Mouse (Mus musculus) olfactory bulb, adult 2 months (tissue): ENCODE data around the gene Hsf4. TPM values are rescaled to one million over a fixed set of nuclear protein-coding genes. Genes with fewer than 3 reads are reported as not detected.
A peak's percentile ranks its signal among the peaks of the same experiment; 100 is the strongest.

ENCODE experiments used
- H3K27ac ChIP-seq: fragments of 200-500 bp; 2 replicates; pipeline ENCODE4 v1.5.1; 2012; ENCODE audit warnings: low read depth, low read length; ENCODE audit not compliant: insufficient read depth
- H3K4me1 ChIP-seq: fragments of 200-500 bp; 2 replicates; pipeline ENCODE4 v1.6.1; 2012; ENCODE audit warnings: low read length; ENCODE audit not compliant: control insufficient read depth, insufficient read depth
- H3K4me3 ChIP-seq: fragments of 200-500 bp; 2 replicates; pipeline ENCODE4 v1.5.1; 2012; ENCODE audit warnings: mild to moderate bottlenecking, low read depth, low read length, moderate library complexity; ENCODE audit not compliant: insufficient read depth
- CTCF ChIP-seq: fragments of 200-500 bp; IDR thresholded peaks from 2 replicates; pipeline ENCODE4 v1.5.1; 2012; ENCODE audit warnings: low read depth, mild to moderate bottlenecking, low read length, moderate library complexity; ENCODE audit not compliant: insufficient read depth
- POLR2A ChIP-seq: fragments of 200-500 bp; IDR thresholded peaks from 2 replicates; pipeline ENCODE4 v1.6.1; 2012; ENCODE audit warnings: mild to moderate bottlenecking, low read depth, low read length, moderate library complexity; ENCODE audit not compliant: insufficient read depth
- WGBS: fragments of 180-500 bp; shearing (Covaris S2); methylation state at CpG from one replicate; pipeline ENCODE4 v1.1.7; 2018; 5-methylcytosine and 5-hydroxymethylcytosine counted together
- polyA plus RNA-seq: library from polyadenylated mRNA; stranded (reverse); fragments of >200 nt; gene quantifications from 2 replicates; pipeline ENCODE4 v1.2.4, GENCODE M21; 2012; ENCODE audit warnings: low replicate concordance; ENCODE audit not compliant: missing spikeins, insufficient read depth, insufficient read length

Gene Hsf4
- polyA plus RNA-seq, 1 experiment = not detected

- WGBS = 5% methylated on average over 28 of the region's 28 CpGs
- Histone ChIP-seq H3K4me1 (peaks cover 16% of the 10 kb centered on the region), H3K4me3 (peak overlapping the region; percentile 29), H3K27ac (no peak overlapping the region)
- TF ChIP-seq POLR2A (no peak), CTCF (no peak)
Observed at GRCm38 (mm10) chr8:105278911-105279334, 9.3 kb downstream of the Hsf4 start.

- TF ChIP-seq POLR2A = no peak
- no peak for TF ChIP-seq CTCF
- no peak overlapping the region for H3K4me3 ChIP-seq
- H3K4me1 ChIP-seq = peaks cover 16% of the 10 kb centered on the region
- no peak overlapping the region for H3K27ac ChIP-seq
- WGBS = 83% methylated on average over 3 of the region's 3 CpGs
Observed at GRCm38 (mm10) chr8:105280567-105280966, 11.0 kb downstream of the Hsf4 start.

GRCm38 (mm10) chr8:105281821-105282220 is 12.2 kb downstream of the Hsf4 start:
- TF ChIP-seq POLR2A (no peak), CTCF (no peak)
- WGBS = 93% methylated on average over 12 of the region's 12 CpGs
- H3K4me3 ChIP-seq = no peak overlapping the region
- no peak overlapping the region for H3K27ac ChIP-seq
- peaks cover 11% of the 10 kb centered on the region for H3K4me1 ChIP-seq

GRCm38 (mm10) chr8:105282239-105282638 is 12.6 kb downstream of the Hsf4 start:
- H3K4me1 ChIP-seq = peaks cover 11% of the 10 kb centered on the region
- no peak overlapping the region for H3K4me3 ChIP-seq
- 95% methylated on average over 4 of the region's 4 CpGs for WGBS
- TF ChIP-seq POLR2A (no peak), CTCF (no peak)
- no peak overlapping the region for H3K27ac ChIP-seq

GRCm38 (mm10) chr8:105283074-105283473 is 13.5 kb downstream of the Hsf4 start:
- WGBS = 49% methylated on average over 23 of the region's 23 CpGs
- TF ChIP-seq CTCF = peak; percentile 47
- no peak for TF ChIP-seq POLR2A
- Histone ChIP-seq H3K4me1 (peaks cover 11% of the 10 kb centered on the region), H3K4me3 (no peak overlapping the region), H3K27ac (no peak overlapping the region)

- WGBS = 60% methylated on average over 12 of the region's 12 CpGs
- Histone ChIP-seq H3K27ac (no peak overlapping the region), H3K4me1 (peaks cover 18% of the 10 kb centered on the region), H3K4me3 (no peak overlapping the region)
- TF ChIP-seq CTCF (no peak), POLR2A (no peak)
Observed at GRCm38 (mm10) chr8:105285514-105285913, 15.9 kb downstream of the Hsf4 start.

- WGBS = 86% methylated on average over 4 of the region's 4 CpGs
- no peak for TF ChIP-seq CTCF
- TF ChIP-seq POLR2A = no peak
- peaks cover 22% of the 10 kb centered on the region for H3K4me1 ChIP-seq
- H3K27ac ChIP-seq = no peak overlapping the region
- no peak overlapping the region for H3K4me3 ChIP-seq
Observed at GRCm38 (mm10) chr8:105286907-105287306, 17.3 kb downstream of the Hsf4 start.

- no peak overlapping the region for H3K27ac ChIP-seq
- TF ChIP-seq CTCF (no peak), POLR2A (no peak)
- 61% methylated on average over 5 of the region's 5 CpGs for WGBS
- H3K4me3 ChIP-seq = no peak overlapping the region
- peaks cover 22% of the 10 kb centered on the region for H3K4me1 ChIP-seq
Observed at GRCm38 (mm10) chr8:105288231-105288630, 18.6 kb downstream of the Hsf4 start.

GRCm38 (mm10) chr8:105288958-105289732 is 19.5 kb downstream of the Hsf4 start:
- Histone ChIP-seq H3K4me3 (peak overlapping the region; percentile 73), H3K4me1 (peaks cover 22% of the 10 kb centered on the region), H3K27ac (peak overlapping the region; percentile 78)
- peak; percentile 88 for TF ChIP-seq POLR2A
- TF ChIP-seq CTCF = no peak
- under 1% methylated on average over 53 of the region's 53 CpGs for WGBS
